24 mouse cellular contexts compared by ENCODE assay signal in genomic region chr8:8595831-8596611, GRCm38 (mm10).
DNase-seq lines count a peak whose midpoint lies in the region; ATAC-seq lines count a peak whose summit lies in the region.
"Had no signal": no experiment of that assay in that cellular context is flagged by ENCODE, and none has a peak within 500 bp of the region (broad histone marks: within the 10 kb centered on the region; RNA-seq: fewer than 3 reads in every experiment).

No protein-coding gene starts in this region.

- no peak overlapping the region for H3K4me3 ChIP-seq in forebrain, embryonic 11.5 days (ENCODE audit: low read depth, low read length)
- no peak overlapping the region for H3K4me3 ChIP-seq in forebrain, embryonic 10.5 days
- H3K4me3 ChIP-seq in kidney, embryonic 14.5 days (ENCODE audit: low read length) = no peak overlapping the region
- no peak overlapping the region for H3K4me3 ChIP-seq in stomach, embryonic 14.5 days (ENCODE audit: low read depth, low read length)
- H3K4me3 ChIP-seq: embryonic facial prominence, embryonic 12.5 days; erythroblast, embryonic 14.5 days; forebrain, embryonic 15.5 days; limb, embryonic 10.5 days; myocyte had no signal

- peak; percentile 42 for DNase-seq in forebrain, embryonic 11.5 days (ENCODE audit: low spot score)
- DNase-seq in forebrain, embryonic 10.5 days (ENCODE audit: extremely low spot score, low spot score) = no peak
- no peak for DNase-seq in kidney, adult 11 months
- peak; percentile 38 for DNase-seq in adrenal gland, postnatal 14 days
- DNase-seq in right cerebral cortex, postnatal 10 days (ENCODE audit: low spot score in 2 of 2) = no peak
- DNase-seq: cerebellum, adult 2 months; cerebellum, postnatal 36 days; gastrocnemius, postnatal 25 days; heart, postnatal 14 days; kidney, adult 8-10 months; kidney, postnatal 4 days; layer of hippocampus, adult 9-11 months; liver, postnatal 0 days; lung, postnatal 36 days; spleen, adult 18-20 months had no signal

- no peak overlapping the region for H3K27ac ChIP-seq in forebrain, embryonic 11.5 days (ENCODE audit: low read depth, low read length)
- no peak overlapping the region for H3K27ac ChIP-seq in forebrain, embryonic 10.5 days
- no peak overlapping the region for H3K27ac ChIP-seq in kidney, embryonic 14.5 days (ENCODE audit: low read depth, low read length)
- no peak overlapping the region for H3K27ac ChIP-seq in stomach, embryonic 14.5 days (ENCODE audit: low read length)
- H3K27ac ChIP-seq: embryonic facial prominence, embryonic 12.5 days; forebrain, embryonic 15.5 days; limb, embryonic 10.5 days had no signal

- H3K4me1 ChIP-seq in forebrain, embryonic 11.5 days (replicated peaks; ENCODE audit: control insufficient read depth, insufficient read depth, low read length) = no peaks in the 10 kb centered on the region; the same call in 1 of the 2 replicates
- peaks cover 21% of the 10 kb centered on the region for H3K4me1 ChIP-seq in forebrain, embryonic 10.5 days
- no peaks in the 10 kb centered on the region for H3K4me1 ChIP-seq in kidney, embryonic 14.5 days (ENCODE audit: control insufficient read depth, insufficient read depth, low read length)
- 0 out of 2 replicates have a peak, but pooled peaks cover 10% of the 10 kb centered on the region for H3K4me1 ChIP-seq in stomach, embryonic 14.5 days (ENCODE audit: control insufficient read depth, insufficient read depth, low read length)
- H3K4me1 ChIP-seq: forebrain, embryonic 15.5 days had no signal

- ATAC-seq in forebrain, embryonic 11.5 days (replicated peaks; ENCODE audit: low FRiP score) = no peak
- ATAC-seq in kidney, embryonic 14.5 days (ENCODE audit: low FRiP score, low TSS enrichment) = peak; percentile 64; the same call in 1 of the 2 replicates
- peak; percentile 68; the same call in 1 of the 2 replicates for ATAC-seq in stomach, embryonic 14.5 days (ENCODE audit: insufficient number of reproducible peaks, insufficient read depth, low FRiP score, low read depth)
- ATAC-seq: forebrain, embryonic 15.5 days; inflammation-experienced regulatory T-cells, adult 6 months; liver, postnatal 0 days had no signal

- no peaks in the 10 kb centered on the region for H3K9me3 ChIP-seq in forebrain, embryonic 11.5 days (ENCODE audit: control insufficient read depth, low read length)
- H3K9me3 ChIP-seq in forebrain, embryonic 10.5 days = no peaks in the 10 kb centered on the region
- H3K9me3 ChIP-seq in kidney, embryonic 14.5 days (ENCODE audit: control insufficient read depth, low read length) = no peaks in the 10 kb centered on the region
- no peaks in the 10 kb centered on the region for H3K9me3 ChIP-seq in stomach, embryonic 14.5 days (ENCODE audit: control insufficient read depth, low read depth, low read length)
- H3K9me3 ChIP-seq: embryonic facial prominence, embryonic 12.5 days; forebrain, embryonic 15.5 days; limb, embryonic 10.5 days had no signal

- no peaks in the 10 kb centered on the region for H3K36me3 ChIP-seq in forebrain, embryonic 11.5 days (ENCODE audit: control insufficient read depth, insufficient read depth, low read length)
- no peaks in the 10 kb centered on the region for H3K36me3 ChIP-seq in forebrain, embryonic 10.5 days (replicated peaks)
- no peaks in the 10 kb centered on the region for H3K36me3 ChIP-seq in kidney, embryonic 14.5 days (ENCODE audit: control insufficient read depth, insufficient read depth, low read length)
- H3K36me3 ChIP-seq in stomach, embryonic 14.5 days (ENCODE audit: control insufficient read depth, insufficient read depth, low read length) = no peaks in the 10 kb centered on the region
- H3K36me3 ChIP-seq: embryonic facial prominence, embryonic 12.5 days; forebrain, embryonic 15.5 days; limb, embryonic 10.5 days had no signal

- H3K9ac ChIP-seq in forebrain, embryonic 11.5 days (ENCODE audit: low read length) = no peak overlapping the region
- no peak overlapping the region for H3K9ac ChIP-seq in kidney, embryonic 14.5 days (ENCODE audit: low read depth, low read length)
- no peak overlapping the region for H3K9ac ChIP-seq in stomach, embryonic 14.5 days (replicated peaks; ENCODE audit: low read depth, low read length)
- H3K9ac ChIP-seq: embryonic facial prominence, embryonic 12.5 days; forebrain, embryonic 15.5 days; liver, postnatal 0 days had no signal

- H3K27me3 ChIP-seq in forebrain, embryonic 11.5 days (ENCODE audit: control insufficient read depth, insufficient read depth, low read length) = no peaks in the 10 kb centered on the region; the same call in 1 of the 2 replicates
- H3K27me3 ChIP-seq in forebrain, embryonic 10.5 days (ENCODE audit: poor library complexity, severe bottlenecking) = peaks cover 59% of the 10 kb centered on the region
- H3K27me3 ChIP-seq in kidney, embryonic 14.5 days (ENCODE audit: control insufficient read depth, insufficient read depth, low read length) = no peaks in the 10 kb centered on the region; the same call in 1 of the 2 replicates
- H3K27me3 ChIP-seq in stomach, embryonic 14.5 days (ENCODE audit: control insufficient read depth, insufficient read depth, low read length) = no peaks in the 10 kb centered on the region
- H3K27me3 ChIP-seq: embryonic facial prominence, embryonic 12.5 days; forebrain, embryonic 15.5 days had no signal

- 63% methylated on average over 12 of the region's 12 CpGs for WGBS in forebrain, embryonic 11.5 days
- WGBS in forebrain, embryonic 10.5 days = 72% methylated on average over 12 of the region's 12 CpGs
- WGBS in kidney, embryonic 14.5 days = 59% methylated on average over 12 of the region's 12 CpGs
- 23% methylated on average over 12 of the region's 12 CpGs for WGBS in stomach, embryonic 14.5 days

- no peak overlapping the region for H3K4me2 ChIP-seq in forebrain, embryonic 11.5 days (ENCODE audit: low read depth, low read length, severe bottlenecking)
- H3K4me2 ChIP-seq in kidney, embryonic 14.5 days (replicated peaks; ENCODE audit: low read depth, low read length) = no peak overlapping the region
- no peak overlapping the region for H3K4me2 ChIP-seq in stomach, embryonic 14.5 days (replicated peaks; ENCODE audit: low read depth, low read length)
- H3K4me2 ChIP-seq: embryonic facial prominence, embryonic 12.5 days; forebrain, embryonic 15.5 days; heart, embryonic 11.5 days had no signal

Comparison
In these comparisons a context has a peak if more than half of its experiments do, and no peak if none do; other contexts are left out.
1. DNase-seq: peak in forebrain, embryonic 11.5 days (single experiment) and adrenal gland, postnatal 14 days (single experiment); none in forebrain, embryonic 10.5 days (single experiment), kidney, adult 11 months (single experiment) and right cerebral cortex, postnatal 10 days (0 of 2).